Mouse (Mus musculus) liver, embryonic 16.5 days (tissue): ENCODE data around the gene Pofut1. TPM values are rescaled to one million over a fixed set of nuclear protein-coding genes. Genes with fewer than 3 reads are reported as not detected.

Experiments used
- ATAC-seq: fragments of 200-750 bp; cut with Nextera tagmentation; 2 replicates; pipeline ENCODE4 v1.8.0; 2017; ENCODE audit warnings: low read depth, mild to moderate bottlenecking, moderate number of reproducible peaks, moderate library complexity
- H3K27ac ChIP-seq: fragments of 300-500 bp; sonication (generic); 2 replicates; pipeline ENCODE4 v1.5.1; 2014; ENCODE audit warnings: mild to moderate bottlenecking, low read length
- H3K27me3 ChIP-seq: fragments of 300-500 bp; sonication (generic); 2 replicates; pipeline ENCODE4 v1.6.1; 2014; ENCODE audit warnings: low read depth, low read length, mixed read lengths; ENCODE audit not compliant: control insufficient read depth, insufficient read depth
- H3K36me3 ChIP-seq: fragments of 300-500 bp; sonication (generic); 2 replicates; pipeline ENCODE4 v1.6.1; 2014; ENCODE audit warnings: mild to moderate bottlenecking; ENCODE audit not compliant: control insufficient read depth, insufficient read depth
- H3K4me1 ChIP-seq: fragments of 300-500 bp; sonication (generic); 2 replicates; pipeline ENCODE4 v1.6.1; 2014; ENCODE audit warnings: low read depth, low read length, mixed read lengths; ENCODE audit not compliant: control insufficient read depth
- H3K4me2 ChIP-seq: fragments of 300-500 bp; sonication (generic); 2 replicates; pipeline ENCODE4 v1.6.1; 2014; ENCODE audit warnings: low read depth, low read length, mixed read lengths
- H3K4me3 ChIP-seq: fragments of 300-500 bp; sonication (generic); 2 replicates; pipeline ENCODE4 v1.5.1; 2014; ENCODE audit warnings: low read depth, mild to moderate bottlenecking, low read length
- H3K9ac ChIP-seq: fragments of 300-500 bp; sonication (generic); 2 replicates; pipeline ENCODE4 v1.6.1; 2014; ENCODE audit warnings: low read depth, low read length
- H3K9me3 ChIP-seq: fragments of 300-500 bp; sonication (generic); replicated peaks from 2 replicates; pipeline ENCODE4 v1.6.1; 2016; ENCODE audit warnings: low read length; ENCODE audit not compliant: control insufficient read depth
- WGBS: fragments of 180-500 bp; shearing (Covaris S2); extraction: QIAGEN DNeasy Blood & Tissue Kit; methylation state at CpG from one replicate; pipeline ENCODE4 v1.1.7; 2014; ENCODE audit not compliant: insufficient replicate concordance; 5-methylcytosine and 5-hydroxymethylcytosine counted together
- polyA plus RNA-seq: library from polyadenylated mRNA; unstranded; fragments of >200 nt; fragmentation: Nextera tagmentation; extraction: Ambion mirVana; gene quantifications from 2 replicates; pipeline ENCODE4 v1.2.1, GENCODE M21; 2015

The Pofut1 gene
- 2.8 and 3.0 TPM in 2 replicates for polyA plus RNA-seq

DNA sequence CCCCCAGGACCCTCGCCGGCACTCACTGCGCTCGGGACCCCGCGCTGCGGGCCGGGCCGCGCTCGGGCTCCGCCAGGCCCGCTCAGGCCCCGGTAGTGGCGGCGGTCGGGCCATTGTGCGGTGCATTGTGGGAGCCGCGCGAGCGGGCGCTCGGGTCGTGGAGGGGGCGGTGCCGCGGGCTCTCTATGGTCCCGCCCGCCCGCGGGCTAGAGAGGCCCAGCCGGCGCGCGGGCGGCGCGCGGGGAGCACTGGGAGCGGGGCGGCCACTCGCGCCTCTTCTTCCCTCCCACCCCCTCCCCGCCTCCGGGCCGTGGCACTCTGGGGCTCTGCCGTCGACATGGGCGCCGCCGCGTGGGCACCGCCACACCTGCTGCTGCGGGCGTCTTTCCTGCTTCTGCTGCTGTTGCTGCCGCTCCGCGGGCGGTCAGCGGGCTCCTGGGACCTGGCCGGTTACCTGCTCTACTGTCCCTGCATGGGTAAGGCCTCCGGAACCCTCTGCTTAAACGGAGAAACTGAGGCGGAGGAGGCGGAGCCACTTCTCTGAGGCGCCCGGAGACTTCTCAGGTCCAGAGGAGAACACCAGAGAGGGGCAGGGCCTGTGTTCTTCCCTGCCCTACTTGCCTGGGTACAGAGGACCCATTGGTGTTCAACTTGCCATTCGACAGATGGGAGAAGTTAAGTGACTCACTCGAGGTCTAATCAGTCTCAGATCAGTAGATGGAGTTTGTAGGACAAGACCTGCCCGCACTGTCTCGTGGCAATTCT lies at the start of gene Pofut1, which contains the start of gene Plagl2:
TSS of gene Pofut1 (plus strand) at position 284 of the 765 bp plus-strand sequence.
TSS of gene Plagl2 (minus strand) at position 177 of the 765 bp plus-strand sequence.
- peak within 1 kb of the TSS; percentile 88 for H3K4me3 ChIP-seq
- peaks cover 13% of the 10 kb centered on the region; the same call in 1 of the 2 replicates for H3K36me3 ChIP-seq
- peak within 1 kb of the TSS; percentile 85 for H3K4me2 ChIP-seq
- peak; percentile 95 for ATAC-seq
- under 1% methylated on average over 53 of the region's 72 CpGs for whole genome bisulfite sequencing
- peak within 1 kb of the TSS; percentile 98 for H3K9ac ChIP-seq
- peak within 1 kb of the TSS; percentile 97 for H3K27ac ChIP-seq
- H3K4me1 ChIP-seq, result peaks cover 39% of the 10 kb centered on the region
- H3K9me3 ChIP-seq, result no peaks in the 10 kb centered on the region
- no peaks in the 10 kb centered on the region for H3K27me3 ChIP-seq

GRCm38 (mm10) chr2:153194255-153194654 lies 47.1 kb upstream of the Pofut1 start:
- 52% methylated on average over 3 of the region's 3 CpGs for WGBS
- ATAC-seq, result 0 out of 2 replicates have a peak, but pooled peaks have one; percentile 24
- Histone ChIP-seq H3K4me3 (no peak overlapping the region), H3K27ac (no peak overlapping the region), H3K4me2 (no peak overlapping the region), H3K9ac (no peak overlapping the region), H3K36me3 (peaks cover 20% of the 10 kb centered on the region), H3K4me1 (peaks cover 4% of the 10 kb centered on the region; the same call in 1 of the 2 replicates), H3K9me3 (no peaks in the 10 kb centered on the region), H3K27me3 (no peaks in the 10 kb centered on the region)

- H3K36me3 ChIP-seq, result peaks cover 26% of the 10 kb centered on the region
- H3K4me2 ChIP-seq, result no peak overlapping the region
- ATAC-seq, result no peak
- H3K27ac ChIP-seq, result no peak overlapping the region
- no peak overlapping the region for H3K4me3 ChIP-seq
- no peaks in the 10 kb centered on the region for H3K27me3 ChIP-seq
- WGBS, result 43% methylated on average over 5 of the region's 5 CpGs
- H3K4me1 ChIP-seq, result peaks cover 4% of the 10 kb centered on the region; the same call in 1 of the 2 replicates
- no peak overlapping the region for H3K9ac ChIP-seq
- H3K9me3 ChIP-seq, result no peaks in the 10 kb centered on the region
Measured at GRCm38 (mm10) chr2:153198485-153198884, 42.8 kb upstream of the Pofut1 start.

- no peak overlapping the region for H3K9ac ChIP-seq
- H3K4me2 ChIP-seq, result no peak overlapping the region
- H3K27ac ChIP-seq, result no peak overlapping the region
- no peak; the same call in 1 of the 2 replicates for ATAC-seq
- no peaks in the 10 kb centered on the region for H3K9me3 ChIP-seq
- H3K4me3 ChIP-seq, result no peak overlapping the region
- 50% methylated on average over 2 of the region's 2 CpGs for WGBS
- peaks cover 27% of the 10 kb centered on the region for H3K36me3 ChIP-seq
- H3K4me1 ChIP-seq, result peaks cover 4% of the 10 kb centered on the region; the same call in 1 of the 2 replicates
- no peaks in the 10 kb centered on the region for H3K27me3 ChIP-seq
Measured at GRCm38 (mm10) chr2:153199114-153199513, 42.2 kb upstream of the Pofut1 start.

DNA sequence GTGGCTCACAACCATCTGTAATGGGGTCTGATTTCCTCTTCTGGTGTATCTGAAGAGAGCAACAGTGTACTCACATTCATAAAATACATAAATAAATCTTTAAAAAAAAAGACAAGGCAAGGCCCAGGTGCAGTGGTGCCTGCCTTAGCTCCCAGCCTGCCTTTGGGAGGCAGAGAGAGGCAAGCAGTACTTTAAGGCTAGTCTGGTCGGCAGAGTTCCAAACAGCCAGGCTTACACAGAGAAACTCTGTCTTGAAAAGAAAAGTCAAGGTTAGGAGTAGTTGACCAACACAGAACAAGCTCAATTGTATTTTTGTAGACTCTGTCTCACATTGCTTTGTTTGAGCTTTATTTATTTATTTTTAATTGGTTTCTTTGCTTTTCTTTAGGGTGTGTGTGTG lies 38.6 kb upstream of the Pofut1 start:
- WGBS, result 83% methylated on average over 1 of the region's 1 CpGs
- H3K4me3 ChIP-seq, result no peak overlapping the region
- no peaks in the 10 kb centered on the region for H3K27me3 ChIP-seq
- H3K9me3 ChIP-seq, result no peaks in the 10 kb centered on the region
- H3K4me2 ChIP-seq, result no peak overlapping the region
- H3K27ac ChIP-seq, result no peak overlapping the region
- no peak for ATAC-seq
- peaks cover 4% of the 10 kb centered on the region; the same call in 1 of the 2 replicates for H3K4me1 ChIP-seq
- H3K9ac ChIP-seq, result no peak overlapping the region
- H3K36me3 ChIP-seq, result peaks cover 29% of the 10 kb centered on the region

DNA sequence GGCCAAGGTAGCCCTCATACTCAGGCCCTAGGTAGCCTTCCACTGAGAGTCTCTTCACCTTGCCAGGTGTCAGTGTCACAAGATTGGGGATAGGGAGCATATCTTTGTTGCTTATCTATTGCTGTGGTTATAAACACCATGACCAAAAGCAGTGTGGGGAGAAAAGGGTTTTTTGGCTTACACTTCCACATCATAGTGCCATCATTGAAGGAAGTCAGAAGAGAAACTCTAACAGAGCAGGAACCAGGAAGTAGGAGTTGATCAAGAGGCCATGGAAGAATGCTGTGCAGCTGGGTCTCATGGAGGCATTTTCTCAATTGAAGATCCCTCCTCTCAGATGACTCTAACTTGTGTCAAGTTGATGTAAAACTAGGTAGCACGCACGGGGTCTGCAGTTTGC lies 33.2 kb upstream of the Pofut1 start:
- no peaks in the 10 kb centered on the region for H3K9me3 ChIP-seq
- no peaks in the 10 kb centered on the region for H3K27me3 ChIP-seq
- no peak for ATAC-seq
- H3K9ac ChIP-seq, result no peak overlapping the region
- H3K27ac ChIP-seq, result no peak overlapping the region
- no peak overlapping the region for H3K4me2 ChIP-seq
- 82% methylated on average over 2 of the region's 2 CpGs for WGBS
- no peaks in the 10 kb centered on the region for H3K4me1 ChIP-seq
- no peak overlapping the region for H3K4me3 ChIP-seq
- peaks cover 26% of the 10 kb centered on the region for H3K36me3 ChIP-seq

DNA sequence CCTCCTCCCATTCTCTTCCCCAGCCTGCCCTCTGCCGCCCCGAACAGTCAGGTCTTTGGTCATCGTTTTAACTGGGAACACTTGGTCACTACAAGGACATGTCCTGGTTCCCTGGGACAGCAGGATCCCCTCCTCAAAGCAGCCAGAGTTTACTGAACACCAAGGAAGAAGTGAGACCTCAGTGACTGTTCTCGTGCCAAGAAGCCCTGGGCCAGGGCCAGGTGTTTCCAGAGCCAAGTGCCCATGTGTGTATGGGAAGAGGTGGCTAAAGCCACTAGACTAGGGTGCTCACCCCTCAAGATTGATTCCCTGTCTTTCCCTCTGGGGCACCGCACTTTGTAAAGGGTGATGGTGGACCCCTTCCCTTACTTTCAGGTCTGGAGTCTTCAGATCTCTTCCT lies 32.0 kb upstream of the Pofut1 start:
- no peak overlapping the region for H3K4me3 ChIP-seq
- WGBS, result 89% methylated on average over 5 of the region's 5 CpGs
- no peaks in the 10 kb centered on the region for H3K27me3 ChIP-seq
- no peak for ATAC-seq
- H3K27ac ChIP-seq, result no peak overlapping the region
- H3K36me3 ChIP-seq, result peaks cover 23% of the 10 kb centered on the region
- H3K4me1 ChIP-seq, result no peaks in the 10 kb centered on the region
- H3K4me2 ChIP-seq, result no peak overlapping the region
- no peaks in the 10 kb centered on the region for H3K9me3 ChIP-seq
- H3K9ac ChIP-seq, result no peak overlapping the region

DNA sequence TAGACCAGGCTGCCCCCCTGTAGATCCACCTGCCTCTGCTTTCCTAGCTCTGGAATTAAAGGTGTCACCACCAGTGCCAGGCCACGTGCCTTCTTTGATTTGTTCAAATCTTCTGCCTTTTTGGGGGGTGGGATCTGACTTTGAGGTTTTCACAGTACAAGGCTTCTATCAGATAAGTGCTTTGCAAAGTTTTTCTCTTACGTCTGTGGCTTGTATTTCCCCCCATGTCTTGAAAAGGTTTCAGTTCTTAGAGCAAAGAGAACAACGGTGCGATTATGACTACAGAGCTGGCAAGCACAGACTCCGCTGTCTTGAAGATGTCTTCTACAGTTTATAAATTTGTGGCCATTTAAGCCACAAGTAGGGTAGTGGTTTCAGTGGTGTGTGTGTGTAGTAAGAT lies 29.9 kb upstream of the Pofut1 start:
- WGBS, result 57% methylated on average over 5 of the region's 5 CpGs
- Histone ChIP-seq H3K4me2 (no peak overlapping the region), H3K4me3 (no peak overlapping the region), H3K9me3 (no peaks in the 10 kb centered on the region), H3K36me3 (peaks cover 11% of the 10 kb centered on the region), H3K9ac (no peak overlapping the region), H3K27ac (no peak overlapping the region), H3K27me3 (no peaks in the 10 kb centered on the region), H3K4me1 (peaks cover 8% of the 10 kb centered on the region)
- ATAC-seq, result no peak

GRCm38 (mm10) chr2:153213351-153213750 lies 28.0 kb upstream of the Pofut1 start:
- H3K9ac ChIP-seq, result no peak overlapping the region
- peaks cover 11% of the 10 kb centered on the region for H3K36me3 ChIP-seq
- H3K9me3 ChIP-seq, result no peaks in the 10 kb centered on the region
- no peak for ATAC-seq
- WGBS, result 77% methylated on average over 4 of the region's 4 CpGs
- no peaks in the 10 kb centered on the region for H3K27me3 ChIP-seq
- H3K4me1 ChIP-seq, result peaks cover 8% of the 10 kb centered on the region
- no peak overlapping the region for H3K4me2 ChIP-seq
- H3K4me3 ChIP-seq, result no peak overlapping the region
- no peak overlapping the region for H3K27ac ChIP-seq
